Mouse (Mus musculus): ENCODE measurements at regions not wholly inside any gene's neighbourhood (a gene's known extent, or its start where the extent isn't known, plus 50 kb on each side); places are given as distances from the start of the nearest gene placed in this dataset.

DNA sequence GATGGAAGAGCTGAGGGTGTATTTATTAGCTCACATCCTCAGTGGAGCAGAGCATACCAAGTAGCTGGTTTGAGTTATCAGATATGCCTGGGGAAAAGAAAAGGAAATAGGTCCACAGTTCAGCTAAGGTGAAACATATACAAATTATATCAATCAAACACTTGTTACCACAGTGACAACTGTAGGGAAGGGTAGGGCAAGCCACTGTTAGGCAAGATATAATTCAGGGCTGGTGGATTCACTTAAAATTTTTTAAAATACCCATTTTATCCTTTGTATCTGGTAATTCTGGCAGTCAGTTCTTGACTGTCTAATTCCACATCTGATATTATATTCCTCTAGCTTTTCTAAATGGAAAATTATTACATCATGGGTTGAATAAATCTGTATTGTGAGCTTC, 392.4 kb upstream of the Dach1 start:
- Histone ChIP-seq H3K9me3 (ENCODE audit: control insufficient read depth, low read length) (no peaks in the 10 kb centered on the region), H3K36me3 (ENCODE audit: control insufficient read depth, insufficient read depth, low read length) (no peaks in the 10 kb centered on the region), H3K4me2 (ENCODE audit: low read length) (no peak overlapping the region), H3K9ac (ENCODE audit: low read depth, low read length) (no peak overlapping the region), H3K27me3 (replicated peaks; ENCODE audit: control insufficient read depth, insufficient read depth, low read length) (no peaks in the 10 kb centered on the region), H3K27ac (ENCODE audit: low read depth, low read length) (no peak overlapping the region), H3K4me1 (ENCODE audit: control insufficient read depth, insufficient read depth, low read depth, low read length) (no peaks in the 10 kb centered on the region), H3K4me3 (ENCODE audit: low read length) (no peak overlapping the region)
- ATAC-seq = no peak

DNA sequence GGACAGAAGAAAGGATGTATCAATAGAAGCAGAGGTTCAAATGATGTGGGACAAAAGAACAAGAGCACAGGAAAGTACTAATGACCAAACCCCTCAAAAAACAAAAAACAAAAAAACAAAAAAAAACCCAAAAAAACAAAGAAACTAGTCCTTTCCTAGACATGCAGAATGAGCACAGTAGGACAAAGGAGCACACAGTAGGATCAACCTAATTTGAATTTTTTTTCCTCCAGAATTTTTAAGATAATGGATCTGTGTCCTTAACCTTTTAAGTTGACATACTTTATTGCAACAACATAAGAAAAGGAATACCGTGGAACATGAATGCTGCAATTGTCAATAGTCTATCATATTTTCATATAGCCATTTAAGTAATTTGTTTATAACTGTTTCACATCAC, 370.2 kb upstream of the Dach1 start:
- Histone ChIP-seq H3K27me3 (replicated peaks; ENCODE audit: control insufficient read depth, insufficient read depth, low read length) (no peaks in the 10 kb centered on the region), H3K4me2 (ENCODE audit: low read length) (no peak overlapping the region), H3K4me1 (ENCODE audit: control insufficient read depth, insufficient read depth, low read depth, low read length) (no peaks in the 10 kb centered on the region), H3K27ac (ENCODE audit: low read depth, low read length) (no peak overlapping the region), H3K4me3 (ENCODE audit: low read length) (no peak overlapping the region), H3K9ac (ENCODE audit: low read depth, low read length) (no peak overlapping the region), H3K9me3 (ENCODE audit: control insufficient read depth, low read length) (no peaks in the 10 kb centered on the region), H3K36me3 (ENCODE audit: control insufficient read depth, insufficient read depth, low read length) (no peaks in the 10 kb centered on the region)
- WGBS = 95% methylated on average over 1 of the region's 1 CpGs
- no peak for ATAC-seq

DNA sequence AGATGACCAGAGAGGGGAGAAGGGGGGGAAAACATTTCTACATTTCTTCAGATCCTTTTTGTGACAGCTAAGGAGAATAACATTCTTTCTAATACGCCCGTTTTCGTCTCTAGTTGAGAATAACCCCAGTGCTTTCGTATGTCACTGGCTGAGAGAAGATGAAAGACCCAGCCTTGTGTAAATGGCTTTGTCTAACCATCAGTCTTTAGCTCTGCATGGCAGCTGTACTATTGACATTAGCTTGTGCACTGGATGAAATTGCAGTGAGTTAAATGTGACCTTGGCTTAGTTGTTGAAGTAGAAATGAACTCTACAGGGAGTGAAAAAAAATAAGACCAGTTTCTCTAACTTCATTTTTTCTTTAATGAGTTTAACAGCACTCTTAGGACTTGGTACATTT, 368.7 kb upstream of the Dach1 start:
- Histone ChIP-seq H3K36me3 (ENCODE audit: control insufficient read depth, insufficient read depth, low read length) (no peaks in the 10 kb centered on the region), H3K27ac (ENCODE audit: low read depth, low read length) (no peak overlapping the region), H3K4me3 (ENCODE audit: low read length) (no peak overlapping the region), H3K9me3 (ENCODE audit: control insufficient read depth, low read length) (no peaks in the 10 kb centered on the region), H3K4me2 (ENCODE audit: low read length) (no peak overlapping the region), H3K27me3 (replicated peaks; ENCODE audit: control insufficient read depth, insufficient read depth, low read length) (no peaks in the 10 kb centered on the region), H3K9ac (ENCODE audit: low read depth, low read length) (no peak overlapping the region), H3K4me1 (ENCODE audit: control insufficient read depth, insufficient read depth, low read depth, low read length) (no peaks in the 10 kb centered on the region)
- peak; percentile 75 for ATAC-seq
- WGBS = 15% methylated on average over 4 of the region's 4 CpGs

DNA sequence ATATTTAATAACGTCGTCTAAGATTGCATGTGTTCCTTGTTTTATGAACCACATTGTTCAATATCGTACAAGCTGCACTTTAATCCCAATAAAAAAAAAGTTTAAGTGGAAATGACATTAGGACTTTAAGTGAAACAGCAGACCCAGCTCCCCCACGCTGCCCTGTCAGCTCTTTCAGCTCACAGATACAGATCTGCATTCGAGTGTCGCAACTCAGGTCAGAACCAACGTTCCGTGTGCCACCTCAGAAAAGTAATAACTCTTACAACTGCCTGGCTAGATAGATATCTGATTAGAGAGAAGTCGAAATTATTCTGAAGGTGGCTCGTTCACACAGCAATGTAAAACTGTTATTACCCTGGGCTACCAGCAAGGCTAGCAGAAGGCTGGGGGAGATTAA, 364.0 kb upstream of the Dach1 start:
- no peaks in the 10 kb centered on the region for H3K36me3 ChIP-seq (ENCODE audit: control insufficient read depth, insufficient read depth, low read length)
- no peaks in the 10 kb centered on the region for H3K4me1 ChIP-seq (ENCODE audit: control insufficient read depth, insufficient read depth, low read depth, low read length)
- no peak for ATAC-seq
- WGBS = 75% methylated on average over 10 of the region's 10 CpGs
- no peak overlapping the region for H3K4me3 ChIP-seq (ENCODE audit: low read length)
- no peak overlapping the region for H3K27ac ChIP-seq (ENCODE audit: low read depth, low read length)
- H3K4me2 ChIP-seq (ENCODE audit: low read length) = no peak overlapping the region
- no peaks in the 10 kb centered on the region for H3K27me3 ChIP-seq (replicated peaks; ENCODE audit: control insufficient read depth, insufficient read depth, low read length)
- no peak overlapping the region for H3K9ac ChIP-seq (ENCODE audit: low read depth, low read length)
- no peaks in the 10 kb centered on the region for H3K9me3 ChIP-seq (ENCODE audit: control insufficient read depth, low read length)

DNA sequence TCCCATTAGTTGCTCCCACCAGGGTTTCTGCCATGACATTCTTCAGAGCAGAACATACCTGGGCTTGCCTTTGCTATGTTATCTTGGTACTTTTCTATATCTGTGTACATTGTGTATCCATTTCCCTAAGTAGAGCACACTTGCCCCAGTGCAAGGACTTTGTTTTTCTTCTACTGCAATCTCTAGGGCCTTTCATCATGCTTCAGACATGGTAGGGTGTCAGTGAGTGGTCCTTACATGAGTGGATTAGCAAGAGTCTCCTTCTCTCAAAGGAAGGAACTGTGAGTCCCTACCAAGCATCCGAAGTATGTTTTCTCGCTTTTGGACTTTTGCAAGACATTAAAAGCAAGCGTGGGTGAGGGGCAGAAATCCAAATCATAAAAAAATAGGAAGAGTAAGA, 351.4 kb upstream of the Dach1 start:
- no peaks in the 10 kb centered on the region for H3K27me3 ChIP-seq (replicated peaks; ENCODE audit: control insufficient read depth, insufficient read depth, low read length)
- no peak overlapping the region for H3K27ac ChIP-seq (ENCODE audit: low read depth, low read length)
- WGBS = 98% methylated on average over 3 of the region's 3 CpGs
- H3K9ac ChIP-seq (ENCODE audit: low read depth, low read length) = no peak overlapping the region
- H3K36me3 ChIP-seq (ENCODE audit: control insufficient read depth, insufficient read depth, low read length) = no peaks in the 10 kb centered on the region
- no peaks in the 10 kb centered on the region for H3K4me1 ChIP-seq (ENCODE audit: control insufficient read depth, insufficient read depth, low read depth, low read length)
- no peak overlapping the region for H3K4me3 ChIP-seq (ENCODE audit: low read length)
- no peak overlapping the region for H3K4me2 ChIP-seq (ENCODE audit: low read length)
- no peak for ATAC-seq
- no peaks in the 10 kb centered on the region for H3K9me3 ChIP-seq (ENCODE audit: control insufficient read depth, low read length)

DNA sequence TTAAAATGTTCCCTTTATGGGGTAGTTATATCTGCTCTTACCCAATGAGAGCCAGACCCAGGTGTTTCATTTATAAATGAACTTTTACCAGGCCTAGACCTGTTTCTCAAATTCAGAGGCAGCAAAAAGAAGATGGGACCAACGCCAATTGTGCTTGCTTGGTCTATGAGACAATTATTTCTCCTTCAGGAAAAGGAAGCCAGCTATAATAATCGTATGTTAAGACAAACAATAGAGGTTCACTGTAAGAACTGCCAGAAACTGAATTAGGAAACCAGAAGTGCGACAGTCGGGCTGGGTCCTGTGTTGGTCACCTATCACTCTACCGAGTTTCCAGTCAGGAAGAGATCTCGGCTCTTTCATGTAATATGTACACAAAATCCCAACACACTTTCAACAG, 335.8 kb upstream of the Dach1 start:
- 82% methylated on average over 6 of the region's 6 CpGs for WGBS
- no peak overlapping the region for H3K9ac ChIP-seq (ENCODE audit: low read depth, low read length)
- H3K4me2 ChIP-seq (ENCODE audit: low read length) = no peak overlapping the region
- H3K36me3 ChIP-seq (ENCODE audit: control insufficient read depth, insufficient read depth, low read length) = no peaks in the 10 kb centered on the region
- H3K27ac ChIP-seq (ENCODE audit: low read depth, low read length) = no peak overlapping the region
- H3K27me3 ChIP-seq (replicated peaks; ENCODE audit: control insufficient read depth, insufficient read depth, low read length) = no peaks in the 10 kb centered on the region
- H3K4me3 ChIP-seq (ENCODE audit: low read length) = no peak overlapping the region
- H3K9me3 ChIP-seq (ENCODE audit: control insufficient read depth, low read length) = no peaks in the 10 kb centered on the region
- no peaks in the 10 kb centered on the region for H3K4me1 ChIP-seq (ENCODE audit: control insufficient read depth, insufficient read depth, low read depth, low read length)
- no peak for ATAC-seq

DNA sequence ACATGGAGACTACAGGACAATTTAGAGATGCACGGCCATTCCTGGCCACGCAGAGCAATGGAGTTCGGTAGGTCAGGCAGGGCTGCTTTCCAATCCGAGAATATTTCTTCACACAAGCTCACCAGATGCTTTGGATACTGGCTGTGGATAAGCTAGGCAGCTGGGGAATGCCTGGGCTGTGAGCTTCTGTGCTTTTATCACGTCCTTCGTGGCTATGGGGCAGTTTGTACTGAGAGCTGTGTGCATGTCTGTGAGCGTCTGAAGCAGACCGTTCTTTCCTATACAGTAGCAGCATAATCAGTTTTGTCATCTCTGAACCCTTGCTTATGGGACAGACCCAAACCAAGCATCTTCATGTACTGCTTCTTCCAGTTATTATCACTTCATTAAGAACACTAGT, 307.9 kb upstream of the Dach1 start:
- no peak overlapping the region for H3K27ac ChIP-seq (ENCODE audit: low read depth, low read length)
- no peak overlapping the region for H3K4me2 ChIP-seq (ENCODE audit: low read length)
- H3K27me3 ChIP-seq (replicated peaks; ENCODE audit: control insufficient read depth, insufficient read depth, low read length) = no peaks in the 10 kb centered on the region
- H3K4me3 ChIP-seq (ENCODE audit: low read length) = no peak overlapping the region
- 87% methylated on average over 8 of the region's 8 CpGs for WGBS
- no peak for ATAC-seq
- no peak overlapping the region for H3K9ac ChIP-seq (ENCODE audit: low read depth, low read length)
- no peaks in the 10 kb centered on the region for H3K9me3 ChIP-seq (ENCODE audit: control insufficient read depth, low read length)
- H3K4me1 ChIP-seq (ENCODE audit: control insufficient read depth, insufficient read depth, low read depth, low read length) = no peaks in the 10 kb centered on the region
- no peaks in the 10 kb centered on the region for H3K36me3 ChIP-seq (ENCODE audit: control insufficient read depth, insufficient read depth, low read length)

DNA sequence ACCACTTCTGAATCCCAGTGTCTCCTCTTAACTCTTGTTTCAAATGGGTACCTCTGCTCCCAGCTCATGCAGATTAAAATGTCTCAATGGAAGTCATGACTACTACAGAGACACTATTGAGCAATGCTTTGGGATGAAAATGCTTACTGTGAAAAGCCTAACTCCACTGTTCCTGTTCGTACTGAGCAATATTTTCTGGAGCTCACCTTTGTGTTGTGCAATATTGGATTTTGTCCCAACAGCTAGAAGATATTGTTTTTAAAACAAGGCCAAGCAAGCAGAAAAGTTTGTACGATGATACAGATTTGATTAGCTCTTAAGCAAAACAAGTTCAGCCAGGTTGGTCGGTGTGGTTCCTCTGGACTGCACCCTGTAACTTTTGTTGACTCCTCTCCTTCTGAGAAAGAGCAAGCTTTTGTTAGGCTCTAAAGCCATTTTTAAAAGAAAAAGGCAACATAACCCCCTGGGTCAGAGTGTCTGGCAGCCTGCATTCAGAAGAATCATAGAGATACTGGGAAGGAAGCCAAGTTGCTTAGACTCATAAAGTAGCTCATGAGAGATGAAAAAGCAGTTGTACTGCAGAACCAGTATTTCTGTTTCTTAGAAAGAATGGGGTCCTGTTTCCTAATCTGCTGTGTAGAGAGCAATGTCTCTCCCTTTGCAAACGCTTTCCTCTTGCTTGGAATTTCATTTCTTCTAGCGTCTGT, 302.4 kb upstream of the Dach1 start:
- Histone ChIP-seq H3K27ac (ENCODE audit: low read depth, low read length) (peak overlapping the region; percentile 36; the same call in 1 of the 2 replicates), H3K4me1 (ENCODE audit: control insufficient read depth, insufficient read depth, low read depth, low read length) (no peaks in the 10 kb centered on the region)
- ATAC-seq = peak; percentile 80

DNA sequence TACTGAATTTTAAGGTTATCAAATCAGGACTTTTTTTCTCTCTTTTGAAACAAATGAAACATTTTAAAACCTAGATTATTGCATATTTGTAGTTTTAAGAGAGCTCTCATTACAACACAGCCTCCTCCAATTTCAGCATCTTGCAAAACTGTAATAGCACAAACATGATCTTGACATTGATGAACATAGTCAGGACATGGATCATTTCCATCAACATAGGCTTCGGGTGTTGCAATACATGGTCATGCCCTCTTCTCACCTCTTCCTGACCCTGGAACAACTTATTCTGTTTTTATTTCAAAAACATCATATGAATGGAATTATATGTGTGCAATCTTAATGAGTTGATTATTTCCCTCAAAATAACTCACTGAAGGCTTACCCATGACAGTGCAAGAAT, 284.9 kb upstream of the Dach1 start:
- Histone ChIP-seq H3K9me3 (ENCODE audit: control insufficient read depth, low read length) (no peaks in the 10 kb centered on the region), H3K9ac (ENCODE audit: low read depth, low read length) (no peak overlapping the region), H3K27ac (ENCODE audit: low read depth, low read length) (no peak overlapping the region), H3K27me3 (replicated peaks; ENCODE audit: control insufficient read depth, insufficient read depth, low read length) (no peaks in the 10 kb centered on the region), H3K36me3 (ENCODE audit: control insufficient read depth, insufficient read depth, low read length) (no peaks in the 10 kb centered on the region), H3K4me2 (ENCODE audit: low read length) (no peak overlapping the region), H3K4me3 (ENCODE audit: low read length) (no peak overlapping the region), H3K4me1 (ENCODE audit: control insufficient read depth, insufficient read depth, low read depth, low read length) (no peaks in the 10 kb centered on the region)
- 81% methylated on average over 1 of the region's 1 CpGs for WGBS
- ATAC-seq = no peak

More for the DNA sequence above, 302.4 kb upstream of the Dach1 start:
- 39% methylated on average over 5 of the region's 5 CpGs for WGBS
- H3K9ac ChIP-seq (ENCODE audit: low read depth, low read length) = no peak overlapping the region
- no peak overlapping the region for H3K4me3 ChIP-seq (ENCODE audit: low read length)
- H3K9me3 ChIP-seq (ENCODE audit: control insufficient read depth, low read length) = no peaks in the 10 kb centered on the region
- no peaks in the 10 kb centered on the region for H3K27me3 ChIP-seq (replicated peaks; ENCODE audit: control insufficient read depth, insufficient read depth, low read length)
- no peak overlapping the region for H3K4me2 ChIP-seq (ENCODE audit: low read length)
- H3K36me3 ChIP-seq (ENCODE audit: control insufficient read depth, insufficient read depth, low read length) = no peaks in the 10 kb centered on the region

DNA sequence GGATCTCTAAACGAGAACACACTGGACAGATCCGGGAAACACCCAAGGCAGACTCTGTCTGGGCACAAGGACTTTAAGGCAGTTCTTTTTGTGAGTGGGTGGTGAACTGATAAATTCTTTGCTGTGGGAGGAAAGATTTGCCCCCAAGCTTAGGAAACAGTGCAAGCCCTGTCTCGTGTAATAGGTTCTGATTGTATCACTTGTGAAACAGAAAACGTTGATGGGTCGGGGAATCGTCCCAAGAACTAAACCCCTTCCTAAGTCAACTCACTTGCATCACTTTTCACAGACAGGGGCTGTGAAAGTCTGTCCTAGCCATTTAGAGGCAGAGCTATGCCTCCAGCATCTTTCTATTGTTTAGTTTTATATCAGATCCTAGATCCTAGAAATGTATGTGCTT, 282.6 kb upstream of the Dach1 start:
- H3K4me2 ChIP-seq (ENCODE audit: low read length) = no peak overlapping the region
- 88% methylated on average over 6 of the region's 6 CpGs for WGBS
- H3K27me3 ChIP-seq (replicated peaks; ENCODE audit: control insufficient read depth, insufficient read depth, low read length) = no peaks in the 10 kb centered on the region
- H3K4me3 ChIP-seq (ENCODE audit: low read length) = no peak overlapping the region
- H3K27ac ChIP-seq (ENCODE audit: low read depth, low read length) = no peak overlapping the region
- no peaks in the 10 kb centered on the region for H3K36me3 ChIP-seq (ENCODE audit: control insufficient read depth, insufficient read depth, low read length)
- H3K4me1 ChIP-seq (ENCODE audit: control insufficient read depth, insufficient read depth, low read depth, low read length) = no peaks in the 10 kb centered on the region
- no peak overlapping the region for H3K9ac ChIP-seq (ENCODE audit: low read depth, low read length)
- no peak for ATAC-seq
- H3K9me3 ChIP-seq (ENCODE audit: control insufficient read depth, low read length) = no peaks in the 10 kb centered on the region
